Mouse (Mus musculus) embryo, embryonic 11 days (tissue): ENCODE measurements at regions not wholly inside any gene's neighbourhood (a gene's known extent, or its start where the extent isn't known, plus 50 kb on each side); places are given as distances from the start of the nearest gene placed in this dataset.
A peak's percentile ranks its signal among the peaks of the same experiment; 100 is the strongest.

Experiments used
- DNase-seq: peaks from one replicate; pipeline ENCODE4 v3.0.0-alpha.2; 2015

DNA sequence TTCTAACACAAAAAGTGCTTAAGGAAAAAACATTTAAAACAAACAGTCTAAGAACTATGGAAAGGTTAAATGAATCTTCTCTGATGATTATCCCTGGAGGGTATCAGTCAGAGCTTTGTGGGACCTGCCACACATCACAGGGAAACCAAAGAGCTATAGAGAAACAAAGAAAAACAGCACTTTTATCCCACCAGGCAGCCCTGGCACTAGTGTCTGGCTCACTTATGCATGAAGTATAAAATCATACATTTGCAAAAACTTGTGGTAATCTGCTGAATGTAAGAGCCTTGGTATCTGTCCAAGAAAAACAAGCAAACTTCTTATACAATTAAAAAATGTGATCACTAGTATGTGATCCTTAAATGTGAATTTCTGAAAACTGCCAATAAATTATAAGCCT lies 972.4 kb upstream of the Ctnnd2 start:
- no peak for DNase-seq

DNA sequence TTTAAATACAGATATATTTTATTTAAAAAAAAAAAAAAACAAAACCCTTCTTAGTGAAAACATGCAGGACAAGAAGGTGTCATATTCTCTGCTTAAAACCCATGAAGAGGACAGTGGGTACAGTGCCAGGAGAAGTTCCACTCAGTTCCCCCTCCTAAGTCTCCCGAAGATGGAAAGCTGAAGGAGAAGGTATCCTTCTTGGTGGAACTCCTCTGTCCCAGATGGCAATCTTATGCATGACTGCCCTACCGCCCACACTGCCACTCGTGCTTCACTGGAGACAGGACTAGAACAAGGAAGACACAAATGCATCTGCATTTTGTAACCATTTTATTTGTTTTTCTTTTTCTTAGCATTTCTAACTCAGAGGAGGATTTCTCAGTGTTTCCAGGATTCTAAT lies 948.7 kb upstream of the Ctnnd2 start:
- no peak for DNase-seq

DNA sequence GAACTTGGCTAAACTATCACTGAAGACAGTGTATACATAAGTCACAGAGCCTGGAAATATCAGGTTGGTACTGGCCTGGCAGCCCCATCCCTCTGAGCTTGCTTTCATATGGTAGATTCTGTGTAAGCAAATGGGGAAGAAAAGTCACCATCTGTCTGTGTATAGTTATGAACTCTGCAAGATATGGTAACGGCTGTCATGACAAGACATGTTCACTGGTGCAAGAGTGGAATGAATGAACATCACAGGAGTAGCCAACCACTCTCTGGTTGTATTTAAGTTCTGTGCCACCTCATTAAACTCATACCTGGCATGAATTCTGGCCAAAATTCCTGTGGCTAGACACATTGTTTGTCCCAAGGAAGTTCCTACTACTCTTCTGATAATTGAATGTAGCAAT lies 945.5 kb upstream of the Ctnnd2 start:
- no peak for DNase-seq

- DNase-seq, result peak; percentile 2
Observed at GRCm38 (mm10) chr15:29234635-29235034, 937.8 kb upstream of the Ctnnd2 start.

DNA sequence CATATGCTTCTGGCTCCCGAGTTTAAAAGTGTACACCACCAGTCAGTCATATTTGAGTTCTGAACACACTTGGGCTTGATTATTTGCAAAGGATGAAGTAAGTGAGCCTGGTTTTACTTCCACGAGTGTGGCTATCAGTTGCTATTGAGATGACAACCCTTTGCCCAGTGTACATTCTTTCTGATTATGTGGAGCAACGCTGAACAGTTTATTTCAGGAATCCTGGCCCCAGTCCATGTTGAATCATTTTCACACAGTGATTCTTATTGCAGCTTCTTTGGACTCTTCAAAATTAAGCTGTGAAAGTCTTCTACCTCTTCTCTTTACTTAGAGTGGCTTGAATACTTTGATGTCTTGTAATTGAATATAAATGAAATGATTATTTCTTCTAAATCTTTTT lies 917.2 kb upstream of the Ctnnd2 start:
- no peak for DNase-seq

DNA sequence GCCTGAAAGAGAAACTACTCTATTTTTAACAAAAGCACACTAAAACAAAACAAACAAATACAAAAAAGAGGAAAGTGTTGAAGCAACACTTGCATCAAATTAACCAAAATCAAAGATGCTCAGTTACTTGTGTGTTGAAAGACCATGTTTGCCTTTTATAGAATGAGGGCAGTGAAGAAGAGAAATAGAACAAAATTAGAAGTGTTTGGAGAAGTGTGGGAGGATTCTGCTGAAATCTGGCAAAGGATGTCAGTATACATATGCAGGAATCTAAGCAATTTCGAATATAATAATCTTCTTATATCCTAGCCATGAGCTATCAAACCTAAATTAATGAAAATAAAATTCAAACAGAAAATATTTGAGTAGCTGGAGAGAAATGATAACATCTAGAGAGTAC lies 905.6 kb upstream of the Ctnnd2 start:
- DNase-seq, result no peak

- DNase-seq, result no peak
Observed at GRCm38 (mm10) chr15:29296454-29296853, 875.9 kb upstream of the Ctnnd2 start.
